Mouse (Mus musculus) cerebellum, postnatal 25 days (tissue): Measurements from ENCODE around the gene Map1b.

Source experiments
- DNase-seq, 2 experiments: peaks; one replicate each; pipeline ENCODE4 v3.0.0; 2021; ENCODE audit warnings: mixed read lengths in 2 of 2

Map1b gene

GRCm38 (mm10) chr13:99516448-99516881, at the start of gene Map1b:
Gene Map1b (minus strand): TSS chr13:99516540.
- DNase-seq, result peak; percentile 92 to 95

GRCm38 (mm10) chr13:99564346-99564745, 48.0 kb upstream of the Map1b start:
- no peak for DNase-seq

- DNase-seq, result peak; percentile 69 to 77
These were observed 46.7 kb upstream of the Map1b start for GRCm38 (mm10) chr13:99563021-99563420.

GRCm38 (mm10) chr13:99561843-99562550, 45.7 kb upstream of the Map1b start:
- no peak for DNase-seq

GRCm38 (mm10) chr13:99560674-99561639, 44.6 kb upstream of the Map1b start:
- no peak for DNase-seq

GRCm38 (mm10) chr13:99558216-99558906, 42.0 kb upstream of the Map1b start:
- DNase-seq, result no peak

- DNase-seq, result no peak
These were observed 41.5 kb upstream of the Map1b start for GRCm38 (mm10) chr13:99557813-99558212.

GRCm38 (mm10) chr13:99557331-99557730, 41.0 kb upstream of the Map1b start:
- DNase-seq, result no peak

GRCm38 (mm10) chr13:99554960-99555359, 38.6 kb upstream of the Map1b start:
- DNase-seq, result no peak

GRCm38 (mm10) chr13:99554466-99554865, 38.1 kb upstream of the Map1b start:
- DNase-seq, result peak; percentile 90 to 91

GRCm38 (mm10) chr13:99552381-99552780, 36.0 kb upstream of the Map1b start:
- no peak for DNase-seq

- DNase-seq, result peak in 1 of 2 experiments; percentile 28
These were observed 34.5 kb upstream of the Map1b start for GRCm38 (mm10) chr13:99550679-99551369.

GRCm38 (mm10) chr13:99550060-99550459, 33.7 kb upstream of the Map1b start:
- no peak for DNase-seq

- no peak for DNase-seq
These were observed 33.2 kb upstream of the Map1b start for GRCm38 (mm10) chr13:99549584-99549983.

- DNase-seq, result no peak
These were observed 30.5 kb upstream of the Map1b start for GRCm38 (mm10) chr13:99546832-99547231.

GRCm38 (mm10) chr13:99545201-99545600, 28.9 kb upstream of the Map1b start:
- no peak for DNase-seq

GRCm38 (mm10) chr13:99541429-99542267, 25.3 kb upstream of the Map1b start:
- DNase-seq, result no peak

- no peak for DNase-seq
These were observed 22.9 kb upstream of the Map1b start for GRCm38 (mm10) chr13:99539288-99539687.

GRCm38 (mm10) chr13:99538851-99539250, 22.5 kb upstream of the Map1b start:
- no peak for DNase-seq

GRCm38 (mm10) chr13:99537908-99538513, 21.7 kb upstream of the Map1b start:
- no peak for DNase-seq

- peak; percentile 58 to 72 for DNase-seq
These were observed 12.1 kb upstream of the Map1b start for GRCm38 (mm10) chr13:99528456-99528855.
